Mouse (Mus musculus) stomach, embryonic 14.5 days (tissue): ENCODE results near the gene Fads2. TPM values are rescaled to one million over a fixed set of nuclear protein-coding genes. Genes with fewer than 3 reads are reported as not detected.

Experiments used
- polyA plus RNA-seq: library from polyadenylated mRNA; unstranded; fragments of >200 nt; fragmentation: Nextera tagmentation; extraction: Ambion mirVana; gene quantifications from 2 replicates; pipeline ENCODE4 v1.2.1, GENCODE M21; 2014

The Fads2 gene
- polyA plus RNA-seq, 1 experiment from 2014 or later, result 49.1 TPM

Other genes with a start within 250 kb of the Fads2 start
- gene Incenp, start 202.2 kb downstream of the Fads2 start, polyA plus RNA-seq, result 84.9 and 86.6 TPM in 2 replicates
- 1,491 and 1,524 TPM in 2 replicates for gene Fth1, start 121.1 kb downstream of the Fads2 start, polyA plus RNA-seq
- 0.35 and 0.72 TPM in 2 replicates for gene Best1, start 100.1 kb downstream of the Fads2 start, polyA plus RNA-seq
- 26.0 and 28.6 TPM in 2 replicates for gene Rab3il1, start 100.1 kb downstream of the Fads2 start, polyA plus RNA-seq
- gene Fads3, start 60.2 kb downstream of the Fads2 start, polyA plus RNA-seq, result 9.1 and 11.2 TPM in 2 replicates
- gene Fads1, start 81.1 kb upstream of the Fads2 start, polyA plus RNA-seq, result 112 and 114 TPM in 2 replicates
- 453 and 489 TPM in 2 replicates for gene Tmem258, start 102.3 kb upstream of the Fads2 start, polyA plus RNA-seq
- 65.1 and 70.4 TPM in 2 replicates for gene Fen1, start 102.4 kb upstream of the Fads2 start, polyA plus RNA-seq
- gene Myrf, start 139.0 kb upstream of the Fads2 start, polyA plus RNA-seq, result 27.6 and 28.4 TPM in 2 replicates
- gene Dagla, start 203.1 kb upstream of the Fads2 start, polyA plus RNA-seq, result 2.9 and 3.5 TPM in 2 replicates